Mouse (Mus musculus): ENCODE data around the gene Gtf3c5. TPM values are rescaled to one million over a fixed set of nuclear protein-coding genes. Genes with fewer than 3 reads are reported as not detected.

Gtf3c5 gene
- polyA plus RNA-seq, 1 experiment, result 2.1 TPM

- H3K4me1 ChIP-seq (ENCODE audit: control insufficient read depth), result no peaks in the 10 kb centered on the region
- H3K36me3 ChIP-seq (ENCODE audit: control insufficient read depth), result peaks cover 44% of the 10 kb centered on the region
- no peaks in the 10 kb centered on the region for H3K9me3 ChIP-seq (ENCODE audit: control insufficient read depth, low read length)
- no peak overlapping the region for H3K4me3 ChIP-seq (replicated peaks)
- H3K27me3 ChIP-seq (ENCODE audit: control insufficient read depth), result no peaks in the 10 kb centered on the region
- TF ChIP-seq TAL1 (IDR thresholded peaks at IDR 0.05; ENCODE audit: low read length) (no peak), GATA1 (IDR thresholded peaks at IDR 0.05; ENCODE audit: low read length) (no peak)
Measured at GRCm38 (mm10) chr2:28564380-28564779, 19.2 kb downstream of the Gtf3c5 start.

GRCm38 (mm10) chr2:28563830-28564229 lies 19.7 kb downstream of the Gtf3c5 start:
- no peaks in the 10 kb centered on the region for H3K9me3 ChIP-seq (ENCODE audit: control insufficient read depth, low read length)

GRCm38 (mm10) chr2:28563303-28563702 lies 20.2 kb downstream of the Gtf3c5 start, which contains the start of gene Cel:
Cel (minus strand) TSS chr2:28563403.
- TF ChIP-seq TAL1 (IDR thresholded peaks at IDR 0.05; ENCODE audit: low read length) (no peak), GATA1 (IDR thresholded peaks at IDR 0.05; ENCODE audit: low read length) (no peak)
- H3K4me3 ChIP-seq (replicated peaks), result no peak within 1 kb of the TSS
- no peaks in the 10 kb centered on the region for H3K27me3 ChIP-seq (ENCODE audit: control insufficient read depth)
- H3K4me1 ChIP-seq (ENCODE audit: control insufficient read depth), result no peaks in the 10 kb centered on the region
- peaks cover 33% of the 10 kb centered on the region for H3K36me3 ChIP-seq (ENCODE audit: control insufficient read depth)
- no peaks in the 10 kb centered on the region for H3K9me3 ChIP-seq (ENCODE audit: control insufficient read depth, low read length)

More at GRCm38 (mm10) chr2:28563830-28564229, 19.7 kb downstream of the Gtf3c5 start:
- Histone ChIP-seq H3K4me1 (ENCODE audit: control insufficient read depth) (no peaks in the 10 kb centered on the region), H3K36me3 (ENCODE audit: control insufficient read depth) (peaks cover 38% of the 10 kb centered on the region), H3K27me3 (ENCODE audit: control insufficient read depth) (no peaks in the 10 kb centered on the region), H3K4me3 (replicated peaks) (no peak overlapping the region)
- TF ChIP-seq TAL1 (IDR thresholded peaks at IDR 0.05; ENCODE audit: low read length) (no peak), GATA1 (IDR thresholded peaks at IDR 0.05; ENCODE audit: low read length) (no peak)

GRCm38 (mm10) chr2:28557452-28557851 lies 26.1 kb downstream of the Gtf3c5 start:
- no peaks in the 10 kb centered on the region for H3K9me3 ChIP-seq (ENCODE audit: control insufficient read depth, low read length)
- TF ChIP-seq GATA1 (IDR thresholded peaks at IDR 0.05; ENCODE audit: low read length) (no peak), TAL1 (IDR thresholded peaks at IDR 0.05; ENCODE audit: low read length) (no peak)
- no peaks in the 10 kb centered on the region for H3K4me1 ChIP-seq (ENCODE audit: control insufficient read depth)
- no peak overlapping the region for H3K4me3 ChIP-seq (replicated peaks)
- no peaks in the 10 kb centered on the region for H3K27me3 ChIP-seq (ENCODE audit: control insufficient read depth)
- H3K36me3 ChIP-seq (ENCODE audit: control insufficient read depth), result no peaks in the 10 kb centered on the region; the same call in 1 of the 2 replicates

- Histone ChIP-seq H3K4me1 (ENCODE audit: control insufficient read depth) (no peaks in the 10 kb centered on the region), H3K27me3 (ENCODE audit: control insufficient read depth) (no peaks in the 10 kb centered on the region), H3K4me3 (replicated peaks) (no peak overlapping the region), H3K9me3 (ENCODE audit: control insufficient read depth, low read length) (no peaks in the 10 kb centered on the region), H3K36me3 (ENCODE audit: control insufficient read depth) (no peaks in the 10 kb centered on the region; the same call in 1 of the 2 replicates)
- TF ChIP-seq GATA1 (IDR thresholded peaks at IDR 0.05; ENCODE audit: low read length), result no peak
- no peak for TF ChIP-seq TAL1 (IDR thresholded peaks at IDR 0.05; ENCODE audit: low read length)
Measured at GRCm38 (mm10) chr2:28552301-28552700, 31.2 kb downstream of the Gtf3c5 start.

- no peaks in the 10 kb centered on the region; the same call in 1 of the 2 replicates for H3K36me3 ChIP-seq (ENCODE audit: control insufficient read depth)
- no peak overlapping the region for H3K4me3 ChIP-seq (replicated peaks)
- TF ChIP-seq TAL1 (IDR thresholded peaks at IDR 0.05; ENCODE audit: low read length), result no peak
- TF ChIP-seq GATA1 (IDR thresholded peaks at IDR 0.05; ENCODE audit: low read length), result no peak
- H3K27me3 ChIP-seq (ENCODE audit: control insufficient read depth), result no peaks in the 10 kb centered on the region
- H3K9me3 ChIP-seq (ENCODE audit: control insufficient read depth, low read length), result no peaks in the 10 kb centered on the region
- no peaks in the 10 kb centered on the region for H3K4me1 ChIP-seq (ENCODE audit: control insufficient read depth)
Measured at GRCm38 (mm10) chr2:28549157-28549556, 34.4 kb downstream of the Gtf3c5 start.

- Histone ChIP-seq H3K9me3 (ENCODE audit: control insufficient read depth, low read length) (no peaks in the 10 kb centered on the region), H3K4me3 (replicated peaks) (no peak overlapping the region), H3K36me3 (ENCODE audit: control insufficient read depth) (no peaks in the 10 kb centered on the region; the same call in 1 of the 2 replicates), H3K4me1 (ENCODE audit: control insufficient read depth) (no peaks in the 10 kb centered on the region), H3K27me3 (ENCODE audit: control insufficient read depth) (no peaks in the 10 kb centered on the region)
- TF ChIP-seq TAL1 (IDR thresholded peaks at IDR 0.05; ENCODE audit: low read length), result no peak
- no peak for TF ChIP-seq GATA1 (IDR thresholded peaks at IDR 0.05; ENCODE audit: low read length)
Measured at GRCm38 (mm10) chr2:28547237-28548172, 36.0 kb downstream of the Gtf3c5 start.

GRCm38 (mm10) chr2:28546560-28546959 lies 37.0 kb downstream of the Gtf3c5 start:
- Histone ChIP-seq H3K27me3 (ENCODE audit: control insufficient read depth) (no peaks in the 10 kb centered on the region), H3K4me1 (ENCODE audit: control insufficient read depth) (no peaks in the 10 kb centered on the region), H3K9me3 (ENCODE audit: control insufficient read depth, low read length) (no peaks in the 10 kb centered on the region), H3K36me3 (ENCODE audit: control insufficient read depth) (no peaks in the 10 kb centered on the region; the same call in 1 of the 2 replicates), H3K4me3 (replicated peaks) (no peak overlapping the region)
- TF ChIP-seq TAL1 (IDR thresholded peaks at IDR 0.05; ENCODE audit: low read length), result no peak
- TF ChIP-seq GATA1 (IDR thresholded peaks at IDR 0.05; ENCODE audit: low read length), result no peak

GRCm38 (mm10) chr2:28545976-28546375 lies 37.6 kb downstream of the Gtf3c5 start:
- Histone ChIP-seq H3K36me3 (ENCODE audit: control insufficient read depth) (no peaks in the 10 kb centered on the region; the same call in 1 of the 2 replicates), H3K9me3 (ENCODE audit: control insufficient read depth, low read length) (no peaks in the 10 kb centered on the region), H3K4me1 (ENCODE audit: control insufficient read depth) (no peaks in the 10 kb centered on the region), H3K27me3 (ENCODE audit: control insufficient read depth) (no peaks in the 10 kb centered on the region), H3K4me3 (replicated peaks) (no peak overlapping the region)
- TF ChIP-seq GATA1 (IDR thresholded peaks at IDR 0.05; ENCODE audit: low read length) (no peak), TAL1 (IDR thresholded peaks at IDR 0.05; ENCODE audit: low read length) (no peak)
